Mouse (Mus musculus) monocyte, adult 5-6 weeks (primary cell): Measurements from ENCODE around the gene Arhgap1. TPM values are rescaled to one million over a fixed set of nuclear protein-coding genes. Genes with fewer than 3 reads are reported as not detected.
A peak's percentile ranks its signal among the peaks of the same experiment; 100 is the strongest.

Source experiments
- ATAC-seq: fragments of 153-309, 156-312 bp; replicated peaks from 2 replicates; pipeline ENCODE4 v1.8.0; 2017; ENCODE audit warnings: mild to moderate bottlenecking; ENCODE audit not compliant: low TSS enrichment, insufficient number of reproducible peaks, severe bottlenecking, poor library complexity, low FRiP score
- total RNA-seq: library from RNA; stranded (forward); fragments of 200-1000, 200-491, 200-594 nt; gene quantifications from 3 replicates; pipeline ENCODE4 v1.2.3, GENCODE M21; 2017

Arhgap1 gene
- total RNA-seq, 1 experiment from 2014 or later, result 45.7 TPM

- no peak for ATAC-seq
Measured at GRCm38 (mm10) chr2:91644021-91644420, 5.6 kb upstream of the Arhgap1 start.

- no peak for ATAC-seq
Measured at GRCm38 (mm10) chr2:91645354-91645753, 4.3 kb upstream of the Arhgap1 start.

GRCm38 (mm10) chr2:91645811-91646210 is 3.8 kb upstream of the Arhgap1 start:
- ATAC-seq, result no peak

- 0 out of 2 replicates have a peak, but pooled peaks have one; percentile 24 for ATAC-seq
Measured at GRCm38 (mm10) chr2:91646733-91647132, 2.9 kb upstream of the Arhgap1 start.

GRCm38 (mm10) chr2:91649152-91649551 is 508 bp upstream of the Arhgap1 start:
- no peak for ATAC-seq

GRCm38 (mm10) chr2:91650360-91650995 is 818 bp downstream of the Arhgap1 start:
- no peak for ATAC-seq

GRCm38 (mm10) chr2:91651458-91652258 is 2.0 kb downstream of the Arhgap1 start:
- ATAC-seq, result no peak

- no peak for ATAC-seq
Measured at GRCm38 (mm10) chr2:91652863-91653262, 3.2 kb downstream of the Arhgap1 start.

- no peak for ATAC-seq
Measured at GRCm38 (mm10) chr2:91655388-91655787, 5.7 kb downstream of the Arhgap1 start.

GRCm38 (mm10) chr2:91655827-91656226 is 6.2 kb downstream of the Arhgap1 start:
- ATAC-seq, result no peak

- no peak for ATAC-seq
Measured at GRCm38 (mm10) chr2:91656774-91657173, 7.1 kb downstream of the Arhgap1 start.

GRCm38 (mm10) chr2:91659657-91660056 is 10.0 kb downstream of the Arhgap1 start:
- ATAC-seq, result no peak

- no peak for ATAC-seq
Measured at GRCm38 (mm10) chr2:91660981-91661380, 11.3 kb downstream of the Arhgap1 start.

- no peak for ATAC-seq
Measured at GRCm38 (mm10) chr2:91664780-91665179, 15.1 kb downstream of the Arhgap1 start.

GRCm38 (mm10) chr2:91666386-91666910 is 16.8 kb downstream of the Arhgap1 start:
- no peak for ATAC-seq

GRCm38 (mm10) chr2:91667747-91668146 is 18.1 kb downstream of the Arhgap1 start:
- no peak for ATAC-seq

- ATAC-seq, result no peak
Measured at GRCm38 (mm10) chr2:91669326-91669725, 19.7 kb downstream of the Arhgap1 start.

- no peak for ATAC-seq
Measured at GRCm38 (mm10) chr2:91670038-91670437, 20.4 kb downstream of the Arhgap1 start.

GRCm38 (mm10) chr2:91673587-91673986 is 23.9 kb downstream of the Arhgap1 start:
- no peak for ATAC-seq

- no peak for ATAC-seq
Measured at GRCm38 (mm10) chr2:91674895-91675294, 25.2 kb downstream of the Arhgap1 start.
